Mouse (Mus musculus) intestine, embryonic 15.5 days (tissue): ENCODE results near the gene Sbf2. TPM values are rescaled to one million over a fixed set of nuclear protein-coding genes. Genes with fewer than 3 reads are reported as not detected.

Experiments
- polyA plus RNA-seq: library from polyadenylated mRNA; unstranded; fragments of >200 nt; fragmentation: Nextera tagmentation; extraction: Ambion mirVana; gene quantifications from 2 replicates; pipeline ENCODE4 v1.2.1, GENCODE M21; 2015

The Sbf2 gene
- polyA plus RNA-seq, 1 experiment from 2014 or later: 33.7 TPM

Other genes with a start within 250 kb of the Sbf2 start
- 4.4 and 4.9 TPM in 2 replicates for gene Adm, start 12.7 kb upstream of the Sbf2 start, polyA plus RNA-seq
- gene Ampd3, start 153.3 kb upstream of the Sbf2 start, polyA plus RNA-seq: 4.1 and 4.8 TPM in 2 replicates
- gene Rnf141, start 229.5 kb upstream of the Sbf2 start, polyA plus RNA-seq: 39.8 and 41.8 TPM in 2 replicates
- gene Lyve1, start 248.3 kb upstream of the Sbf2 start, polyA plus RNA-seq: 12.7 and 18.3 TPM in 2 replicates